Mouse (Mus musculus): ENCODE data around the gene Rnf17. TPM values are rescaled to one million over a fixed set of nuclear protein-coding genes. Genes with fewer than 3 reads are reported as not detected.

Gene Rnf17
- polyA plus RNA-seq, 1 experiment = not detected

- no peak overlapping the region for H3ac ChIP-seq (ENCODE audit: control insufficient read depth, insufficient read length)
- H3K4me3 ChIP-seq = no peak overlapping the region
- no peak overlapping the region for H3K4me2 ChIP-seq (ENCODE audit: low read depth)
- no peak for TF ChIP-seq MYOG (IDR thresholded peaks at IDR 0.05; ENCODE audit: control insufficient read depth in 1 of 3, insufficient read depth in 1 of 3, insufficient read length in 2 of 3, low read depth in 2 of 3)
- TF ChIP-seq SRF (IDR thresholded peaks at IDR 0.05; ENCODE audit: control insufficient read depth, insufficient read length, low read depth) = no peak
- no peaks in the 10 kb centered on the region for H3K79me2 ChIP-seq (ENCODE audit: control insufficient read depth, insufficient read depth)
- H3K27me3 ChIP-seq (ENCODE audit: control insufficient read depth, insufficient read depth, insufficient read length) = no peaks in the 10 kb centered on the region
- no peaks in the 10 kb centered on the region for H3K36me3 ChIP-seq (ENCODE audit: control insufficient read depth, insufficient read depth)
Measured at GRCm38 (mm10) chr14:56468145-56468544, 65.8 kb downstream of the Rnf17 start.

GRCm38 (mm10) chr14:56489806-56490205 lies 87.4 kb downstream of the Rnf17 start:
- TF ChIP-seq MYOG (IDR thresholded peaks at IDR 0.05; ENCODE audit: control insufficient read depth in 1 of 3, insufficient read depth in 1 of 3, insufficient read length in 2 of 3, low read depth in 2 of 3) (no peak), USF1 (IDR thresholded peaks at IDR 0.05; ENCODE audit: low read depth) (no peak), E2F4 (IDR thresholded peaks at IDR 0.05; ENCODE audit: insufficient read depth) (no peak), MYOD1 (IDR thresholded peaks at IDR 0.05; ENCODE audit: control insufficient read depth in 1 of 3, insufficient read length in 2 of 3, low read depth in 2 of 3) (no peak), POLR2AphosphoS2 (IDR thresholded peaks at IDR 0.05; ENCODE audit: insufficient read length, low read depth) (no peak), MAX (IDR thresholded peaks at IDR 0.05; ENCODE audit: low read depth) (no peak), REST (IDR thresholded peaks at IDR 0.05; ENCODE audit: insufficient read depth, insufficient read length) (no peak), CEBPB (IDR thresholded peaks at IDR 0.05; ENCODE audit: insufficient read depth, poor library complexity, severe bottlenecking) (no peak), TCF12 (IDR thresholded peaks at IDR 0.05; ENCODE audit: insufficient read depth, poor library complexity, severe bottlenecking) (no peak), SRF (IDR thresholded peaks at IDR 0.05; ENCODE audit: control insufficient read depth, insufficient read length, low read depth) (no peak), TCF3 (IDR thresholded peaks at IDR 0.05; ENCODE audit: insufficient read length, low read depth) (no peak), POLR2A (IDR thresholded peaks at IDR 0.05; ENCODE audit: insufficient read length, low read depth) (no peak)
- Histone ChIP-seq H3ac (ENCODE audit: control insufficient read depth, insufficient read length) (no peak overlapping the region), H3K36me3 (ENCODE audit: control insufficient read depth, insufficient read depth) (no peaks in the 10 kb centered on the region), H3K4me3 (no peak overlapping the region), H3K79me2 (ENCODE audit: control insufficient read depth, insufficient read depth) (no peaks in the 10 kb centered on the region), H3K4me2 (ENCODE audit: low read depth) (no peak overlapping the region), H3K27me3 (ENCODE audit: control insufficient read depth, insufficient read depth, insufficient read length) (no peaks in the 10 kb centered on the region)

- no peak overlapping the region for H3K4me3 ChIP-seq
- H3K27me3 ChIP-seq (ENCODE audit: control insufficient read depth, insufficient read depth, insufficient read length) = peaks cover 12% of the 10 kb centered on the region
- H3K79me2 ChIP-seq (ENCODE audit: control insufficient read depth, insufficient read depth) = no peaks in the 10 kb centered on the region
- H3K36me3 ChIP-seq (ENCODE audit: control insufficient read depth, insufficient read depth) = no peaks in the 10 kb centered on the region
- H3ac ChIP-seq (ENCODE audit: control insufficient read depth, insufficient read length) = no peak overlapping the region
- H3K4me2 ChIP-seq (ENCODE audit: low read depth) = no peak overlapping the region
- peak in 2 of 3 experiments; percentile 6 to 57 for TF ChIP-seq MYOG (IDR thresholded peaks at IDR 0.05; ENCODE audit: control insufficient read depth in 1 of 3, insufficient read depth in 1 of 3, insufficient read length in 2 of 3, low read depth in 2 of 3)
- TF ChIP-seq CEBPB (IDR thresholded peaks at IDR 0.05; ENCODE audit: insufficient read depth, poor library complexity, severe bottlenecking) = no peak
- peak; percentile 10 for TF ChIP-seq TCF12 (IDR thresholded peaks at IDR 0.05; ENCODE audit: insufficient read depth, poor library complexity, severe bottlenecking)
- no peak for TF ChIP-seq SRF (IDR thresholded peaks at IDR 0.05; ENCODE audit: control insufficient read depth, insufficient read length, low read depth)
- TF ChIP-seq TCF3 (IDR thresholded peaks at IDR 0.05; ENCODE audit: insufficient read length, low read depth) = no peak
- TF ChIP-seq MYOD1 (IDR thresholded peaks at IDR 0.05; ENCODE audit: control insufficient read depth in 1 of 3, insufficient read length in 2 of 3, low read depth in 2 of 3) = peak in 2 of 3 experiments; percentile 62 to 70
- TF ChIP-seq POLR2A (IDR thresholded peaks at IDR 0.05; ENCODE audit: insufficient read length, low read depth) = no peak
- no peak for TF ChIP-seq E2F4 (IDR thresholded peaks at IDR 0.05; ENCODE audit: insufficient read depth)
- TF ChIP-seq REST (IDR thresholded peaks at IDR 0.05; ENCODE audit: insufficient read depth, insufficient read length) = no peak
- no peak for TF ChIP-seq USF1 (IDR thresholded peaks at IDR 0.05; ENCODE audit: low read depth)
- TF ChIP-seq MAX (IDR thresholded peaks at IDR 0.05; ENCODE audit: low read depth) = no peak
- no peak for TF ChIP-seq POLR2AphosphoS2 (IDR thresholded peaks at IDR 0.05; ENCODE audit: insufficient read length, low read depth)
Measured at GRCm38 (mm10) chr14:56502407-56502806, 100.0 kb downstream of the Rnf17 start.

GRCm38 (mm10) chr14:56506743-56507142 lies 104.4 kb downstream of the Rnf17 start:
- H3ac ChIP-seq (ENCODE audit: control insufficient read depth, insufficient read length) = no peak overlapping the region
- TF ChIP-seq TCF3 (IDR thresholded peaks at IDR 0.05; ENCODE audit: insufficient read length, low read depth) (no peak), POLR2AphosphoS2 (IDR thresholded peaks at IDR 0.05; ENCODE audit: insufficient read length, low read depth) (no peak), MAX (IDR thresholded peaks at IDR 0.05; ENCODE audit: low read depth) (no peak), MYOD1 (IDR thresholded peaks at IDR 0.05; ENCODE audit: control insufficient read depth in 1 of 3, insufficient read length in 2 of 3, low read depth in 2 of 3) (no peak), SRF (IDR thresholded peaks at IDR 0.05; ENCODE audit: control insufficient read depth, insufficient read length, low read depth) (no peak), REST (IDR thresholded peaks at IDR 0.05; ENCODE audit: insufficient read depth, insufficient read length) (no peak), TCF12 (IDR thresholded peaks at IDR 0.05; ENCODE audit: insufficient read depth, poor library complexity, severe bottlenecking) (no peak), E2F4 (IDR thresholded peaks at IDR 0.05; ENCODE audit: insufficient read depth) (no peak), CEBPB (IDR thresholded peaks at IDR 0.05; ENCODE audit: insufficient read depth, poor library complexity, severe bottlenecking) (no peak), MYOG (IDR thresholded peaks at IDR 0.05; ENCODE audit: control insufficient read depth in 1 of 3, insufficient read depth in 1 of 3, insufficient read length in 2 of 3, low read depth in 2 of 3) (no peak), POLR2A (IDR thresholded peaks at IDR 0.05; ENCODE audit: insufficient read length, low read depth) (no peak), USF1 (IDR thresholded peaks at IDR 0.05; ENCODE audit: low read depth) (no peak)
- no peaks in the 10 kb centered on the region for H3K79me2 ChIP-seq (ENCODE audit: control insufficient read depth, insufficient read depth)
- no peak overlapping the region for H3K4me3 ChIP-seq
- H3K36me3 ChIP-seq (ENCODE audit: control insufficient read depth, insufficient read depth) = no peaks in the 10 kb centered on the region
- H3K4me2 ChIP-seq (ENCODE audit: low read depth) = no peak overlapping the region
- H3K27me3 ChIP-seq (ENCODE audit: control insufficient read depth, insufficient read depth, insufficient read length) = no peaks in the 10 kb centered on the region

GRCm38 (mm10) chr14:56512084-56512483 lies 109.7 kb downstream of the Rnf17 start:
- Histone ChIP-seq H3ac (ENCODE audit: control insufficient read depth, insufficient read length) (no peak overlapping the region), H3K4me2 (ENCODE audit: low read depth) (peak overlapping the region; percentile 6), H3K79me2 (ENCODE audit: control insufficient read depth, insufficient read depth) (no peaks in the 10 kb centered on the region), H3K27me3 (ENCODE audit: control insufficient read depth, insufficient read depth, insufficient read length) (no peaks in the 10 kb centered on the region), H3K4me3 (no peak overlapping the region), H3K36me3 (ENCODE audit: control insufficient read depth, insufficient read depth) (no peaks in the 10 kb centered on the region)
- TF ChIP-seq POLR2AphosphoS2 (IDR thresholded peaks at IDR 0.05; ENCODE audit: insufficient read length, low read depth) = no peak
- peak in 1 of 3 experiments; percentile 28 for TF ChIP-seq MYOG (IDR thresholded peaks at IDR 0.05; ENCODE audit: control insufficient read depth in 1 of 3, insufficient read depth in 1 of 3, insufficient read length in 2 of 3, low read depth in 2 of 3)
